Mouse (Mus musculus) 3T3-L1 (cell line): Measurements from ENCODE around the gene Ccdc88a.
A peak's percentile ranks its signal among the peaks of the same experiment; 100 is the strongest.

Experiments
- DNase-seq: peaks from one replicate; pipeline ENCODE4 v3.0.0-alpha.2; 2015; ENCODE audit warnings: low read depth, low spot score

Ccdc88a gene

DNA sequence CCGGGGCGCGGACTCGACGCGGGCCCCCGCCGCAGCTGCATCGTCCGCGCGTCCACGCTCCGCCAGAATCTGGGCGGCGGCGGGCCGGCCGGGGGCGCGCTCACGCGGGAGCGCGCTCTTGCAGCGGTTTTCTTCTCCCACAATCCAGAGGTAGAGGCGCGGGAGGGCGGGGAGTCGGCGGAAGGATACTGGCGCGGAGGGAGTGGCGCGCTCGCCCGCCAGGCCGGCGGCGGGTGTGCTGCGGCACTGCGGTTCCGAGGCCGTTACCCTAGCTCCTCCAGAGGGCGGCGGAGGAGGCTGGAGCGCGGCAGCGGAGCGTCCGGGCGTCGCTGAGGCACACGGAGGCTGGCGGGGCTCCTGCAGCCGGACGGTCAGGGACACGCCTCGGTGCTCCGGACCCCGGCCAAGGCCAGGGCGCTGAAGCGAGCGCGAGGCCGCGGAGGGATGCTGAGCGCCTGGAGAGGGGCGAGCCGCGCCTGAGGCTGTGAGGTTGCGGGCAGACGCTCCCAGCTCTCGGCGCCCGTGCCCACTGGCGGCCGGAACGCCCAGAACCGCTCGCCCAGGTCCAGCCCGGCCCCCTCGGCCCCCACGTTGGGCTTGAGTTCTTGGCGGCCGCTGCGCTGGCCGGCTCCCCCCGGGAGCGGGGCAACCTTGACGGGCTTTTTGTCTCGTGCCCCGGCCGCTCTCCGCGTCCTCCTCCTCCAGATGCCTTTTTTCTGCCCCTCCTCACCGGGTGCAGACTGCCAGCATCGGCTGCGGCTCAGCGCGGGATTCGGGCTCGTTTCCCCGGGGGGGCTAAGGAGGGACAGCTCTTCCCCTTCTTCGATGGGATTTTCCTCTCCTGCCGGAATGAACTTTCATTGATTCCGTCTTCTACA, at the start of gene Ccdc88a:
Ccdc88a (plus strand) TSS at position 263 of the 878 bp plus-strand sequence.
- DNase-seq, result peak; percentile 90

DNA sequence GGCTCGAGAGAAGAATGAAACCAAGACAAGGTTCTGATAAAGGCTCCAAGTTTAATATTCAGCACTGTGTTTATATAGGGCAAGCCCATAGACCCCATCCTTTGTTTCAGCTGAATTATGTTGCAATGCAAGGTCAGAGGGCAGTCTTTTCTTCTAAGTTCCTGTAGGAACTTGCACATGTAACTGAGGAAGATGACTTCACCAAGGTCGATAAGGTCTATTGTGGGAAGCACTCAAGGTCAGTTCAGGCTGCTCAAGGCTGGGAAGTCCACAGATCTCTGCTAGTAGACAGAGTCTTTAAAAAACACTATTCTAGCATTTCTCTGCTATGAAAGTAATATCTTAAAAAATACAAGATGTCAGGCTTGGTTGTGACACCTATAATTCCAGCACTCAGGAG, 38.0 kb upstream of the Ccdc88a start:
- no peak for DNase-seq

DNA sequence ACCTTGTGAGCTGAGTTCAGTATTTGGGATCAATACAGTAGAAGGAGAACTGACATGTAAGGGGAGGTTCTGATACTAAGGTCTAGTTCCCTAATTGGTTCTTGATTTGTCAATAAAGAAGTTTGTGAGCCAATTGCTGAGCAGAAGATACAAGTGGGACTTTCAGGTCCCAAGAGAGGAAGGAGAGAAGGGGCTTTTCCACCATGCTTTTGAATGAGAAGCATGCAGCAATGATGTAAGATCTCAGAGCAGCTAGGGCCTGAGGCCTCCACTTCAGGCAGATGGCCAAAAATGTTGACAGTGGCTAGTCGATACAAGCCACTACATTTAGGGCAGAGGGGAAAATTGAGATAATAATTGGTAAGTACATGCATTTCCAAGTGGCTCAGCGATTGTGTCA, 32.2 kb upstream of the Ccdc88a start:
- no peak for DNase-seq

DNA sequence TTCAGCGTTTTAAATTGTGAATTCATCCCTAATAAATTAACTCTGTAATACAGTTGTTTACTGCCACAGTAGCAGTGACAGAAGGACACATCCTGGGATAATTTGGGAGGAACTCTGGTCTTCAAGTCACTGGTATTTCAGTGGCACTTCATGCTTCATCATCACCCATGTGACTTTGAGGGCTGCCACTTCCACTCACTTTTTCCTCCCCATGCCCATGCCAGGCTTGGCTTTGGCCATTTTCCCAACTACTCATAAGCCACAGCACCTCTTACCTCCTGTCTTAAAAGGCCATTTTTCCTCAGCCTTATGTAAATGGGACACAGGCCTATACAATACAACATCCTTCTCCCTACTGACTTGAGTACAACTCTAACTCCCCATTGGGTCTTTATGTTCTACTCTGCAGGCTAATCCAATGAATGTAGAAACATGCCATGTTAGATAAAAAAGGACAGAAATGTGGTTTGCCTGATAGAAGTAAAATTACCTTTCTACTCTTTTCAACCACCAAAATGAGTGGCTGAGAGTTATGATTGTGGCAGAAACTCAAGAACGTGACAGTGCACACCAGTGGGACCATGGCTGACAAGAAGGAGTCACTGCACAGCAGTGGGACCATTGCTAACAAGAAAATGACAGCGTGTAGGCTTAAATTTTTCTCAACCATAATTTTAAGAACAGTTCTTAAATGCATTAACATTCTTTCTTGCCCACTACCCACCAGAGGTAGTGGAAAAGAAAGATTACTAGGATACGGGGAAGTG, 28.4 kb upstream of the Ccdc88a start:
- DNase-seq, result peak; percentile 39

DNA sequence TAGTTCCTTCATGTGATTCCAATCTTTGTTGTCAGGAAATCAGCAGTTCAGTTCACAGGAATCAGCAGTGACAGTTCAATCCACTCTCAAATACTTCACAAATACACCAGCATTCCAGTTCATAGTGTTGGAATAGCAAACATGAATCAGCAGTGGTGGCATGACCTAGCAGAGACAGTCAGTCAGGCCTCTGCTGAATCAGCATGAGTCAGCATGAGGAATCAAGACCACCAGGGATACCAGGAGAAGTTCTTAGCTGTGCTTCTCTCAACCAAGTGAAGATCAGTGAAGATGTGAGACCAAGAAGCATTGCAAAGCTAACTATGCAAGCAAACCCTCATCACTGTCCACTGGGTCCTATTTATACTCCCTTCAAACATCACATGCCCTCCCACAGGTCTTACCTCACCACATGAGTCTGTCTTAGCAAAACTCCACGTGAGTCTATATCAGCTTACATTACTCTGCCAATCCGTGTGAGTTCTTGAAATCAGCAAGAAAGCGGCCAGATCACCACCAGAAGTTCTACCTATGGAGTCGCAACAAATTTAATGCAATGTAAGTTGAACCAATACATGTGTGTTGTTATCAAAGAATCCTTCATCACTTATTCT, 27.7 kb upstream of the Ccdc88a start:
- peak; percentile 81 for DNase-seq

DNA sequence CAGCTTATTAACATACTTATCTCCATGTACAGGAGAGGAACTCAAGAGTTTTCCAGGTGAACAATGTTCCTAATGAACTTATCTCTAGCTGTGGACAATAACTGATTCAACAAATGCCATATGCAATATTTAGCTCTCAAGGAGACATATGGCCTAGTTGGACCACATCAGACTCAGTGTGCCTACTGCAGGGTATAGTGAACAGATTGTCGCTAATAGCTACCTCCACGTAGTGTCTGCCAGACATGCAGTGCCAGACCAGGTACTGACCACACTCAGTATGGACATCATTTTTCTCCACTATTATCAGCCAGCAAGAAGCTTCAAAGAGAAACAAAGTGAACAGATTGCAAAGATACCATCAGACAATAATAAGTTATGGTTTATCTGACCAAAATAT, 22.6 kb upstream of the Ccdc88a start:
- DNase-seq, result no peak

DNA sequence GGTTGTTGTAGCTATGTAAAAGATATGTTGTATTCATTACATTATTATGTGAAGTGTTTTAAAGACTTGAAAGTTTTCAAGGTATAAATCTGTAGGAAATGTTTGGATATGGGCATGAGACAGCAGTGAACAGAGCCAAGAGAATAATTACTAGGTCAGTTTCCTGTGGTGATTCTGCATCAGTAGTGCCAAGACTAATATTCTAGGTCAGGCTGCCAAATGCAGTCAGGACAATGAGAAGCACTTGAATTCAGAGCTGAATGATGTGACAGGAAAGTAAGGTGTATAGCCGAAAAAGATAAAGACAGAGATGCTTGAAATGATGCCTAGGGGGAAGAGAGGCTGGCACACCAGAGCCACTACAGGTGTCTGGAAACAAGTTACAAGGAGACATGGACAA, 21.2 kb upstream of the Ccdc88a start:
- DNase-seq, result peak; percentile 30

DNA sequence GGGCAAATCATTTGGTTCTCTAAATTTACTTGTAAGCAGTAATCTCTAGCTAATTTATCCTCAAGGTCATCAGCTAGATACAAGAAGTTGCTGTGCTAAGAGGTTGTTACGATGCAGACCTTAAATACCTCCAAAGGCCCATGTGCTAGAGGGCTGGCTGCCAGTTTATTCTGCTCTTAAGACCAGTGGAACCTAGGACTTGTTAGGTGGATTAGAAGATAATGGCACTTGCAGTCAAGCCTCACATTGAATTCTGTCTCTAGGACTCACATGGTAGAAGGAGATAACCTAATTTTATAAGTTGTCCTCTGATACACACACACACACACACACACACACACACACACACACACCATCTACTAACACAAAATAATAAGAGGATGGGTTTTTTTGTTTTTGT, 5.3 kb upstream of the Ccdc88a start:
- DNase-seq, result no peak

DNA sequence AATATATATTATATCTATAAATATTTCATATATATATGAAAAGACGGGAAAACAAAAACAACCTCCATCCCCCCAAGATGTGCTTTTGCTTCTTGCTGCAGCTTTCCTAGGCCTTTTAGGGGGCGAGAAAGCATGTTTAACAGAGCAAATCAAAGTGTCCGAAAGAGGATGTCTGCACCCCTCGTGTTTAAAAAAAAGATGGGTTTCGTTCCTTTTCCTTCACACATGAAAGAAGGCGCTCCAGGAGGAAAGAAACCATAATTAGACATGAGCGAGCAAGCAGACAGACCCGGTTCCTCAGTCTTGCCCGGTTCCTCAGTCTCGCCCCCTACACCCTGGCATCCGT, 435 bp upstream of the Ccdc88a start:
- no peak for DNase-seq

DNA sequence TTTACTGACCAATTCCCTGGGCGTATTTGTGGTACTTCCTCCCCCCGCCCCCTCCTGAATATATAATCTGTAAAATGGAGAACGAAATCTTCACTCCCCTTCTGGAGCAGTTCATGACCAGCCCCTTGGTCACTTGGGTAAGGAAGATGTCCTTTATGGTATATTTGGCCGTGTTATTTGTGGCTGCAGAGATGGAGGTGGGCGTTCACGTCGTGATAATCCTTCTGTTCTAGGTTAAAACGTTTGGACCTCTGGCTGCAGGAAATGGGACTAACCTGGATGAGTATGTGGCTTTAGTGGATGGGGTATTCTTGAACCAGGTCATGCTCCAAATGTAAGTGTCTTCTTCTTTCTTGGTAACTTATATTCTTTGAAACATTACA, 807 bp downstream of the Ccdc88a start:
- peak; percentile 57 for DNase-seq

DNA sequence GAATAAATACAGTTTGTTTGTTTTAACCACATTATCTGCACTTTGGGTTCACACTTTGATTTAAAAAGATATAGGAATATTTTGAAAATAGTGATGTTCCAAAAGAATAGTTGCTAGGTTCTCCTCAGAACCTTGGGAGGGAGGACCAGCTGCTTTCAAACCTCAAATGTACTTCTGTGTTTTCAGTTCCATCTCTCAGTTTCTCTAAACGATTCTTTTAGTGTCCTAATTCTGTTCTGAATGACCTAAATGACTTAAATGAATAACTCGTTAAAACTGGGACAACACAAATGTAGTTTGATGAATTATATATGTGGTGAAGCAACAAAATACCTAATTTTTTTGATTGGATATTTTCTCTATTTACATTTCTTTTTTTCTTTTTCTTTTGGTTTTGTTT, 3.2 kb downstream of the Ccdc88a start:
- DNase-seq, result no peak

DNA sequence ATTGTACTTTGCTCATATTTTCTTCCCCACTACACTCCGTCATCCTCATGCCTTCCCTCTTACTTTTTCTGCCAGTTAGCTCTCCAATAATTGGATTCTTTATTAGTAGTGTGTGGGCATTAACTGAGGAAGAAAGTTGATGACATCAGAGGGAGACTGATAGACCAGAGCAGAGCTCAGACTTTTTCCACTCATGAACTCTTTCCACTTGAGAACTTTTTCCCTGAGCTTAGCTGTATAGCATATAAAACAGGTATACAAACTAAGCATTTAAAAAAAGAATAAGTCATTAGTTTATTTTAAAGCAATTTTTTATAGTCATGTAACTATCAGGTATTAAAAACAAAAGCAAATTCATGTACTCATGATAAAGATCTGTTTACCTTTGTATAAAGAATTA, 5.3 kb downstream of the Ccdc88a start:
- DNase-seq, result no peak

DNA sequence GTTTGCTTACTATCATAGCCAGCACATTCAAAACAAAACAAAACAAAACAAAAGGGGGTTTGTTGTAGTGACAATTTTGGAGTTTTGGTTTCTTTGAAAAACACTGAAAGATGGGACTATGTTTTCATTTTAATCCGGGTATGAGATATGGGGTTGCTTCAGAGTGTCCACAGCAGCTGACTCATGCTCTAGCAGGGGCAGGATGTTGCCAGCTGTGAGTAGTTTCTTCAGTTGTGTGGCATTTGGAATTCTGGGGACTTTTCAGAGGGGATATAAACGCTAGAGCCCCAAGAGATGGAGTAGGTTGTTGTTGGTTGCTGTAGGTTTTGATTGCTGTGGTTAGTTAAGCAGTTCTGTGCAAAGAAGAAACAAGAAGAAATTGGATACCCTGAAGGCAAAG, 10.0 kb downstream of the Ccdc88a start:
- DNase-seq, result peak; percentile 39

DNA sequence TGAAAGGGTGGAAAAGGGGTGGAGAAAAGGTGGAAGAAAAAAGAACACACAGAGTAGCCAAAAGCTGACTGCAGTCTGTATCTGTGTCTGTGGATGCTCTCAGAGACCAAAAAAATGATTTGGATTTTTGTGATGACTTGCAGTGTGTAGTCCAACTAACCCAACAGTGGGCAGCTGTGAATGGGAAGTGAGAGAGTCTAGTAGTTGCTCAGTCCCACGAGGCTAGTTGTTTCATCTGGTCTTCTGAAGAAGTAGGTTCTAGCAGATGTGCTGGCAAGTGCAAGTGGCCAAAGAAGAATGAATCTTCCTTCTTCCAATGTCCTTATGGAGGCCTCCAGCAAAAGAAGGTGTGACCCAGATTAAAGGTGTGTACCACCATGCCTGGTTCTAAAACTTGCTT, 10.5 kb downstream of the Ccdc88a start:
- no peak for DNase-seq

DNA sequence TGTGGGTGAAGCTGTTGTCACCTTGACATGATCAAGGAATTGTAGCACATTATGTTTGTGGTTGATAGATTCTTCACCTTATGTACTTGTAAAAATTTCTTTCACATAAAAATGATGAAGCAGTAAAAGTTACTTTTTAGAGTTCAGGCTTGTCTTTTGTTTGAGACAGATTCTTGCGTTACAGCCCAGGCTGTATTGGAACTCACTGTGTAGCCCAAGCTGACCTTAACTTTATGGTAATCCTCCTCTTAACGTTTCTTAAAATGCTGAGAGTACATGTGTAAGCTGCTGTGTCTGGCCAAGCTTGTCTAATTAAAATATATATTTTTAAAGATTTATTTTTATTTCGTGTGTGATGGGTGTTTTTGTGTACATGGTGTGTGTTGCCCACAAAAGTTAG, 11.2 kb downstream of the Ccdc88a start:
- no peak for DNase-seq

DNA sequence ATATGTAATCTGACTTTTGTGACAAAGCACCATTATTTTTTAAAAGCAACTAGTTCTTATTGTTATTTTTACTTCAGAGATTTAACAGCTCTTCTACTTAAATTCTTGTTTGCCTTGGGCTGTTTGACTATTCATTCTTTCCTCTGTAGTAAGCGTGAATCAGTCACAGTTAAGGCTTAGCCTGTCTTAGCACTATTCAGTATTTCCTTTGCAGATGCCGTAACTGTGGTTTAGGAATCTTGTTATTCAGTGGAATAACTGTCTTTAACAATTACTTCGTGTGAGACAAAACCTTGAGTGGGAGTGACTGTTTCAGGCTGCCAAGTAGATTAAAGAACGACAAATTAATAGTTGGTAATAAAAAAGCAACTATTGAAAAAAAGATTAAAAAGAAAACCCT, 16.5 kb downstream of the Ccdc88a start:
- DNase-seq, result peak; percentile 20

DNA sequence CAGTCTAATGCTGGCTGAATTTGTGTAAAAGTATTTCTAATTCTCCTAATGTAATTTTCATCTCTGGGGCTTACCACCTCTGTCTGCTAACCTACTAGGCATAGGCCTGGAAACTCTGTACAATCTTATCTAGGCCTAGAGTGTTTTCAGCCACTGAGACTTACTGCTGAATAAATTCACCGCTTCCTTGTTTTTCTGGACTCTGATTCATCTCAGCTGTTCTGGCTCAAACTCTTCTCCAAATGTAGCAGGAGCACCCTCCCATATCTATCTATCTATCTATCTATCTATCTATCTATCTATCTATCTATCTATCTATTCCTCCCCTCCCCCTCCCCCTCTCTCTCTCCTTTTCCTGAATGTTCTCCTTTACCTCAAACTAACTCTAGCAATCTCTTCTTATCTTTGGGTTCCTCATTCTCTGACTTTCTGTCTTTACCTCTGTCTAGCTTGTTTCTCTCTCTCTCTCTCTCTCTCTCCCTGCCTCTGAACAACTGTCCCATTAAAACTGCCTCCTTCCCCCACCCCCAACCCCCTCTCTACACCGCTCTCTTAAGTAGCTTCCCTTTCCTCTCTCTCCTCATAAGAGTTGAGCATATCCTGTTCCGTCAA, 21.8 kb downstream of the Ccdc88a start:
- DNase-seq, result no peak

DNA sequence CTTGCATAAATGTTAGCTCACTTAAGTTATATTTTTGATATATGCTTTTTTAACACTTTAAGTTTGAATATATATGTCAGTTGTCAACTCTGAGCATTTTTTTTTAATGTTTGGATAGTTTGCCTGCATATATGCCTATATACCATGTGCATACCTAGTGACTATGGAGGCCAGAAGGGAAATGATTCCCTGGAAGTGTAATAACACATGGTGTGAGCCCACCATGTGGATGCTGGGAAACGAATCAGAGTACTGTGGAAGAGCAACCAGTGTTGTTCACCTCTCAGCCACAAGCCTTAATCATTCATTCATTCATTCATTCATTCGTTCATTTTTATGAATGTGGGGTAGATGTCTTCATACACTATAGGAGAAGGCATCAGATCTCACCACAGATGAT, 26.9 kb downstream of the Ccdc88a start:
- DNase-seq, result no peak

DNA sequence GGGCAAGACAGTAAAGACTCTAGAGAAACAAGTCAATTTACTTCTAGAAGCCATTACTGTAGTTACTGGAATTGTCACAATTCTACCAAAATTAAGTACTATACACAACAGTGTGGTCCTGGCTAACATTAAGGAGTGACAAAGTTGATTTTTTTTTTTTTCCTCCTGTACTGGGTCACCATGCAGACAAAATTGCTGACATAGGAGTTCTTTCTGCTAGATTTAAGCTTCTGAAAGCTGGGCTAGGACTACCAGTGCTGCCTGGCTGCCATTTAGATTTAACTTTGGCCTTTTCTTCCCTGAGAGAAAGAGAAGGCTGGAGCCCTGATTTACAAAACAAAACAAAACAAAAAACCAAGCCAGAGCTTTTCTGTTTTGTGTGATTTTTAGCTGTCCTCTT, 32.8 kb downstream of the Ccdc88a start:
- no peak for DNase-seq

DNA sequence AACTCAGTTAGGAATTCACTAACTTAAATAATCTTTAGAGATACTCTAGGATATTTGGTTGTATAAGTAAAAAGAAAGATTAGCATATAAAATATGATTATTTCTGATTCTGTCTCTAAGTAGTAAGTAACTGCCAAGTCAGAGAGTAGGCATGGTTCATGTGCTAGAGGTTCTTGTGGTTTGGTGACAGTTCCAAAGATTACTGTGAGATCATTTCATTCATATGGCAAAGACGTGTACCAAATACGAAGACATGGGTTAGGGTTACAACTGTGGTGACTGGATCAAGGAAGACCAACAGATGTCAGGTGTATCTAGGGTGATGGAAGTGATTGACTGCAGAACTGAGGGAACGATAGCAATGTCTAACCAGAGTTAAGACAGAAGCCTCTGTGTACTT, 50.0 kb downstream of the Ccdc88a start:
- no peak for DNase-seq

DNA sequence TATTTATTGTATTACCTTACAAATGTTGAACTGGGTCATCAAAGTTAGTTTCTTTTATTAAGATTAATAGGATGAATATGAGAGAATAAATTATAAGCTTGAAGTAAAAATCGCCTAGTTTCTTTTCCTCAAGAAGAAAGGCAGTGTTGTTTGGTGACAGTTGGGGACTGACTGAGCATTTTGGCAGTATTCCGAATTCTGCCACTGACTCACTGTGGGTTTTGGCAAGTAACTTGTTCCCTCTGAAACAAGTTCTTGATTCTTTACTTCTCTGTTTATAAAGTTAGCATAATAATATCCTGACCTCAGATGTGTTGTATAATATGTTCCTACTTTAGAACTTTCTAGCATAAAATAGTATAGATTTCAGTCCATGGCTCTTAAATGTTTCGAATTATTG, 55.3 kb downstream of the Ccdc88a start:
- peak; percentile 83 for DNase-seq

DNA sequence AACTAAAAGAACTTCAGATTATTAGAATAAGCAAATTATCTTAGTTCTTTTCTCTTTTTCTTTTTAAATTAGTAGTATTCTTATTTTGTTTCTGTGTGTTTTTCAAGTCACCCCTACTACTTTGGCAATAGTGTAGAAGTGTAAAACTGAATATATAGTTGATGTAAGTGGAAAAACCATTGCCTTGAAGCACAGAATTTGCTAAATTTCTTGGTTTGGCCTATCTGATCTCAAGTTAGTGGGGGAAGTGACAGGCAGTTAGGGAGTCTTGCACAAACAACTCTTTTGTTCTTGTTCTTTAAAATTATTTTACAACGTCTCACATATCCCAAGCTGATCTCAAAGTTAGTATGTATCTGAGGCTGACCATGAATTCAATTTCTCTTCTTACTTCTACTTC, 57.6 kb downstream of the Ccdc88a start:
- no peak for DNase-seq
